Mouse (Mus musculus) layer of hippocampus, postnatal 14 days (tissue): ENCODE measurements around the gene Ndufs8. TPM values are rescaled to one million over a fixed set of nuclear protein-coding genes. Genes with fewer than 3 reads are reported as not detected.
A peak's percentile ranks its signal among the peaks of the same experiment; 100 is the strongest.
"Not testable (repeated sequence)": the region's sequence is repeated elsewhere in the genome, so short reads cannot be mapped to it uniquely, and the experiment has no call there.

Source experiments
- DNase-seq, 2 experiments: peaks; one replicate each; pipeline ENCODE4 v3.0.0; 2021 to 2022; ENCODE audit warnings: low spot score in 2 of 2, mixed read lengths in 1 of 2
- long read RNA-seq, 2 experiments: library from polyadenylated mRNA; stranded (forward); transcript quantifications; one replicate each; pipeline ENCODE4 v2.0.0; 2021
- total RNA-seq, 2 experiments: library from RNA; stranded (reverse); gene quantifications; 2 replicates each; pipeline ENCODE4 v1.2.3; 2021

The Ndufs8 gene
- total RNA-seq: 100 to 1,000 TPM; 130 TPM
- long read RNA-seq, experiment 1, transcript Ndufs8-201 (7 exons, 983 nt): minor isoform, 18 of 88 reads
- long read RNA-seq, experiment 1, transcript Ndufs8-205 (7 exons, 780 nt): major isoform, 62 of 88 reads
- long read RNA-seq, experiment 1, partial matches to known transcripts: 5 of 88 reads
- long read RNA-seq, experiment 1, other reads (novel, unspliced or antisense): 1 of 88 reads
- long read RNA-seq, experiment 2, transcript Ndufs8-205 (7 exons, 780 nt): major isoform, 119 of 178 reads
- long read RNA-seq, experiment 2, transcript Ndufs8-201 (7 exons, 983 nt): minor isoform, 33 of 178 reads
- long read RNA-seq, experiment 2, partial matches to known transcripts: 16 of 178 reads
- long read RNA-seq, experiment 2, other reads (novel, unspliced or antisense): 5 of 178 reads

DNA sequence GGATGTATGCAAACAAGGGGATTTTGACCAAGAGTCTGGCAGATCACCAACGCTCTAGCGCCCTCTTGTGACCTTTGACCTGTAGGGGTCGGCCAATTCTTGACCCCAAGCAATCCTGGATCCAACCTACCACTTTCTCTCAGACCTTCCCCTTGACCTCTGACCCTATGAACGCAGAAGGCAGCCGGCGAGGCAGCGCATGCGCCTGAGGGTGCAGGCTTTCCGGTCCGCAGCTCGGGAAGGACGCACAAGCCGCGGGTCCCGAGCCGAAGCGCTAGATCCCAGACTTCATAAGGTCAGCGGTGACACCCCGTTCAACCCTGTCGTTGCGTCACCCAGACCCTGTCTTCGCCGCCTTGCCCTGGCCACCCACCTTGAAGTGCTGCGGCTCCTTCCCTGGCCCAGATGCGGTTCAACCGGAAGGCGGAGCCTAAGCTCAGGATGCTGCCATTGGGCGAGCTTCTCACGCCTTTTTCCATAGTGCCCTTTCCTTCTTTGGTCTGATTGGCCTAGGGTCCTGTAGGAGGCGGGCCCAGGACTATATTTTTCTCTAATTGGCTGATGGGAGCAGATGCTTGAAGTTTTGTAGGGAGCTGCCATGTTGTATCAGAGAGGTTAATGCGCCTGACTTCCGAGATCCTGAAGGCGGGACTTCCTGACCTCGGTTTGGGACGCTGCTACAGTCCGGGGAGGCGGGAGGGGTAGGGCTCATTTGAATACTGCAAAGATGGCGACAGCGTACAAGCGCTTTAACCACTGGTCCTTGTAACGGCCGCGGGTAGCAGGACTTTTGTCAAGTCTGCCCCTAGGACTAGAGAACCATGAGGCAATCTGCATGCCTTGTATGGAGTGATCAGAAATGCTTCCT lies at the start of gene Ndufs8:
TSS of gene Ndufs8 (minus strand) at position 438 of the 868 bp plus-strand sequence.
- peak; percentile 92 to 98 for DNase-seq

DNA sequence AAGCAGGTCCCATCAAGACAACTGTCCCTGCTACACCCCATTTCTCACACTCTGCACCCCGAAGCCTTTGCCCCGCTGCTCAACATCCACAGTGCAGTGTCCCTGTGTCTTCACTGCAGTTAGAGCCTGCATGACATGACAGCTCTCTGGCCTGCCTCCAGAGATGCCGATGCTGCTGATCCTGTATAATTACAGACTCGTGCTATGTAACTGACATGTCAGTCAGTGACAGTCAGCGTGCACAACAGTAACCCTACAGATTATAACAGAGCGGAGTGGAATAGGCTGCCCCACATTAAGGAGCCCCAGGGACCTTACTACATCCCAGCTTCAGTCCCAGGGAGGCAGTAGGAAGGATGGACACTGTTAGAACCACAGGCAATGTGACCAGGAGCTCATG lies 49.2 kb upstream of the Ndufs8 start:
- DNase-seq: not testable (repeated sequence)

DNA sequence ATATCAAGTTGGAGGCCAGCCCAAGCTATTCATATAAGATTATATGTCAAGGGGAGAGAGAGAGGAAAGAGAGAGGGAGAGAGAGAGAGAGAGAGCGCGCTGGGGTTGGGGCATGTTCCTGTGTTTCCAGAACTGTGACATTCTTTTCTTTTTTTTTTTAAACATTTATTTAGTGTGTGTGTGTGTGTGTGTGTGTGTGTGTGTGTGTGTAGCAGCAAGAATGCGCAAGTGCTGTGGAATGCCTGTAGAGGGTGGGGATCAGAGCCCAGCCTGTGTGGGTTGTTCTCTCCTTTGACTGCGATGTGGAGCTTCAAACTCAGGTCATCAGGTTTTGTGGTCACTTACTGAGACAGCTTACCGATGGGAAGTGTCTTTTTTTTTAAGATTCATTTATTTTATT lies 47.6 kb upstream of the Ndufs8 start:
- no peak for DNase-seq

DNA sequence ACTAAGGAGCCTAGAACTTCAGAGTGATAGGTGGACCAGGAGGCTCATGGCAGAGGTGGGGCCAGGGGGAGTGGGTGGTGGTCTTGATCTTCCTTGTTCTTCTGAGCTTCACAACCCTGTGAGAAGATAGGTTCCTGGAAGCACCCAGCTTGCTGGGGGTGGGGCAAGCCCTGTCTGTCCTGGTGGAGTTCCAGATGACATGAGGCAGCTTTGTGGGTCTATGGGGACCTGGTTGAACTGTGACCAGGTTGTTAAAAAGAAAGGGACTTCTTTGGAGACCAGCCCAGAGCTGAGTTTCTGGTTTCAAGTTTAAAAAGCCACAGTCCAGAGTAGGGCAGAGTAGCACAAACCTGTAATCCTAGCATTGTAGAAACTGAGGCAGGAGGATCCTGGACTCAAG lies 46.5 kb upstream of the Ndufs8 start:
- DNase-seq: no peak

DNA sequence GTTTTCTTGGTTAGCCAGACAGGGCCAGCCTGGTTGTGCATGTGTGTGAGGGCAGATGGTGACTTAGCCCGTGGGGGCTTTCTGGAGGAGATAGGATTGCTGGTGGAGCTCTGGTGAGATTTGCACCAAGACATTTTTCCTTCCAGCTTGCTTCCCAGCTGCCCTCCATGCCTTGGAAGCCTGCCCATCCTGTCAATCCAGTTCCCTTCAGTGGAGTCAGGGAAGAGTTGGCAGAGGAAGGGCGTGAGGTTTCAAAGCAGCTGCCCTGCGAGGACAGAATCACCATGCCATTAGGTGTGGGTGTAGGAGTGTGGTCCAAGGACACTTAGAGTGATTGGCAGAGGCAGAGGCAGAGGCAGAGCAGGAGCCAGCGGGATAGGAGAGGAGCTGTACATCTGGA lies 45.9 kb upstream of the Ndufs8 start, which contains the start of gene Aldh3b3:
TSS of gene Aldh3b3 (plus strand) at position 176 of the 400 bp plus-strand sequence.
- DNase-seq: peak in 1 of 2 experiments; percentile 12

DNA sequence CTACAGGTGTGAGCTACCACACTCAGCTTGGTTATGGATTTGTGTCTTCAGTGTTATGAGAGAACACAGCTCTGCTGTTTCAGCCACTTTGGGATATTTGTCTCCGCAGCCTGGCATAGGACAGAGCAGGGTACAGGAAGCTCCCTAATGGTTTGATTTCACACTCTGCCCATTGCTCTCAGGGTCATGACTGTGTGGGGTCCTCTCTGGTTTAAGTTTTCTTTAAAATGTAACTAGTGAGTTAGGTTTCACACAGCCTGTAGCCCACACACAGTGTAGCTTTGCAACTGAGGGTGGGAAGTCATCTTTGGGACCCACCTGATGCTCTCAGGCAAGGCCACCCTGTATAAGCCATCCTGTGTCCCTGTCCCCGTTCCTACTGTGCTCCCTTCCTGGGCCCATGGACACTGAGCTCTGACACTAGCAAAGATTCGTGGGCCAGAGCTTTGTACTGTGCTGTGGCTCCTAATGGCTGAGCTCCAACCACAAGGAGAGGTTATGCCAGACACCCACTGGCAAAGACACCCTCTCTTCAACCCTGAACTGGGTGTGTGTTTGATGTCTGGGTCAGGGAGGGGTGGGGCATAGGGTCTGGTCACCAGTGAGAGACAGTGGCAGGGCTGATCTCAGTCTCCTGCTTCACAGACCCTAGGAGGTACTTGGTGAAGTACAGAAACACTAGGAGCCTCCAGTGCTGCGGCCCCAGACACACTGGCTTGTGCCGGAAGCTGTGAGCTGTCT lies 44.9 kb upstream of the Ndufs8 start:
- DNase-seq: not testable (repeated sequence)

DNA sequence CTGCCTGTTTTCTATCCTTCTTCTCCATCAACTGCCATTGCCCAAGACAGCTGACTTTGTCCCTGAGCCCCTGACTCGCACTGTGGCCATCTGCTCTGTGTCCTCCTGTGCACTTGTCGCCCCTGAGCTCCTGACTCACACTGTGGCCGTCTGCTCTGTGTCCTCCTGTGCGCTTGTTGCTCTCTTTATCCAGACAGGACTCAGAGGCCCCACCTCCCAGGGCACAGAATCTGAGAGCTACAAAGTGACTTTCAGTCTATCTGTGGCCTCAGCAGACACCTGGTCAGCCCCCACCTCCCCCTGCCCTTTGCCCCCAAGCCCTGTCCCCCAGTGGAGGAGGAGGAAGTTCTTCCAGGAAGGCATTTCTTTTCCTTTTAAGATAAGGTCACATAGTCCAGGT lies 43.2 kb upstream of the Ndufs8 start:
- no peak for DNase-seq

DNA sequence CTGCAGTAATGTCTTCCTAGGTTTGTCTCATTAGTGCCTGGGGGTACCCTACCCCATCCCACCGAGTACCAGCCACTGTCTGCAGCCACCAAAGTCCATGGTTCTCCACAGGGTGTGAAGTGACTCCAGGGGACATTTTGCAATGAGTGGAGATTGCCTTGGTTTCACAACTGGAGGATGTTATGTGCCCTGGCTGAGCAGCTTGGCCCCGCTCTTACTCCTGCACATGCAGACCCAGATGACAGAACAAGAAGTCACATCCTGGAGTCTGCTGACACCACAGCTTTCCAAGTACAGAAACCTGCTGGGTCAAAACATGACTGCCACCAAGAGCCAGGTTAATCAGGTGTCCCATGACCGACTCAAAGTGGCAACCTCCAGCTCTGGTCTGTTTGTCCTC lies 42.5 kb upstream of the Ndufs8 start:
- DNase-seq: no peak

DNA sequence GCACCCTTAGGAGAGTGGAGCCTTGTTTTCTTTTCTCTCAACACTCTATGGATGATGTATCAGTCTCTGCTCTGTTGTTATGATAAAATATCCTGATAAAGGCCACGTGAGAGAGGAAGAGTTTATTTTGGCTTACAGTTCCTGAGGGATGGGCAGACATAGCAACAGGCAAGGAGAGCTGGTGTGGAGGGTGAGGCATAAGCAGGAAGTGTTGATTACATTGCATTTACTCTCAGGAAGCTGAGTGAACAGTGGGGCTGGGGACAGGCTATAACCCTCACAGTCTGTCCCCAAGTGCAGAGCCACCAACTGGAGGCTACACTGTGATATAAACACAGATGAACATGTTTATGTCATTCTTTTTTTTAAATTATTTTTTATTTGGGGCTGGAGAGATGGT lies 39.5 kb upstream of the Ndufs8 start:
- no peak for DNase-seq

DNA sequence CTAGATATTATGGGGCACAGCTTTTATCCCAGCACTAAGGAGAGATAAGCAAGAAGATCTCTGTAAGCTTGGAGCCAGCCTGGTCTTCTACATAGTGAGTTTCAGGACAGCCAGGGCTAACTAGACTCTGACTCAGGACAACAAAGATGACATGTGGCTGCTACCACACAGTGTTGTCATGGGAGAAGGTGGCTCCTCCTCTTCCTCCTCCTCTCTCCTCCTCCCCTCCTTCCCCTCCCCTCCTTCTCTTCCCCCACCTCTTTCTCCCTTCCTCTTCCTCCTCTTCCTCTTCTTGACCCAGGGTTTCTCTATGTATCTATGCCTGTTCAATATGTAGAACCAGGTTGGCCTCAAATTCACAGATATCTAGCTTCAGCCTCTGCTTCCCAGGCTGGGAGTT lies 38.9 kb upstream of the Ndufs8 start:
- DNase-seq: no peak

DNA sequence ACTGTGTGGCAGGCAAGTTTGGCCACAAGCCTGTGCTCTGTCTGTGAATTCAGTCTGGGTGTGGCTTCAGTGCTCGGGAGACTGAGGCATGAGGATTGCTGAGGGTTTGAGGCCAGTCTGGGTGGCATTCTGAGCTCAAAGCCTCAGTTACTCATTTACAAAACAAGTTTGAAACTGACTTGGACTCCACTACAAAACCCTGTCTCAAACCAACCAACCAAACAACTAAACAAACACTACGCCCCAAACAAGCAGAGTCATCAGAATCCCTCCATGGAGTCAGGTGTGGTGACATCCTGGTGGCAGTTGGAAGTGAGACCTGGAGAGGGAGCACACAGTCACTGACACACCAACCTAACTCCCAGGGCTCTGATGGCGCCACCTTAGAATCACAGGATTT lies 37.8 kb upstream of the Ndufs8 start:
- DNase-seq: no peak

DNA sequence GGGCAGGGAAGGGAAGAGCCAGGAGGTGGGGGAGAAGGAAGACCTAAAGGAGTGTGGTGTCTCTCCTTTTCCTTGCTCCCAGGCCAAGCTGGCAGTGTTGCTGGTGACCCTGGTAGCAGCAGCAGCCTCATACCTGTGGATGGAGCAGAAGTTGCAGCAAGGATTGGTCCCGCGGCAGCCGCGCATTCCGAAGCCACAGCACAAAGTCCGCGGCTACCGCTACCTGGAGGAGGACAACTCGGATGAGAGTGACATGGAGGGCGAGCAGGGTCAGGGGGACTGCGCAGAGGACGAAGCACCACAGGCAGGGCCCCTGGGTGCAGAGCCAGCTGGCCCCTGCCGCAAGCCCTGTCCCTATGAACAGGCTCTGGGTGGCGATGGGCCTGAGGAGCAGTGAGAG lies 36.0 kb upstream of the Ndufs8 start:
- DNase-seq: no peak

DNA sequence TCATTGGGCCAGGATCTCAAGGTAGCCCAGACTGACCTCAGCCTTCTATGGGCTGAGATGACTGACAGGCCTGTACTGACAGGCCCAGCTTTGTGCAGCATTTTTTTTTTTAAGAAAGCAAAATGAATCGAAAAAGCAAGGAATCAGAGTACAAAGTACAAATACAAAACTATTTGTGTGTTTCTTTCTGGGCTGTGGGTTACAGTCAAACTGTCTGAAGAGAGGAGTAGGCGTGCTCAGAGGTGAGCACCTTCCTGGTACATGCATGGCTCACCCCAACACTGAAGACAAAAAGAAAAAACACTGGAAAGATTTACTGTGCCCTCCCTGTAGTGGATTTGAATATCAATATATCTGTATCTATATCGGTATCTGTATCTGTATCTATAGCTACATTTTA lies 35.2 kb upstream of the Ndufs8 start:
- DNase-seq: no peak

DNA sequence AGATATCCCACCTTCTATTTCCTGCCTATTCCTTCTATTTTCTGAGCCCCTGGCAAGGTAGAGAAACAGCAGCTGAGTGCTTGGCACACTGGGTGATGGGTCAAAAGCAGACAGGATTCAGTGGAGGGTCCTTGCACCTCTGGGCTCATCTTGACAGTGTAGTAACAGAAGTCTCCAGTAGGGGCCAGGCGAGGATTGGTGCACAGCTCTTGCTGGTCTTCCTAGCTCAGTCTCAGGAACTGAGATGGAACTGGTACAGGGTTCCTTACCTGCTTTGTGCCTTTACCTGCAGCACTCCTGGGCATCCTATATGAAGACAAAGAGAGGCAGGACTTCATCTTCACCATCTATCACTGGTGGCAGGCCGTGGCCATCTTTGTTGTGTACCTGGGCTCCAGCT lies 34.1 kb upstream of the Ndufs8 start:
- peak; percentile 67 to 79 for DNase-seq

DNA sequence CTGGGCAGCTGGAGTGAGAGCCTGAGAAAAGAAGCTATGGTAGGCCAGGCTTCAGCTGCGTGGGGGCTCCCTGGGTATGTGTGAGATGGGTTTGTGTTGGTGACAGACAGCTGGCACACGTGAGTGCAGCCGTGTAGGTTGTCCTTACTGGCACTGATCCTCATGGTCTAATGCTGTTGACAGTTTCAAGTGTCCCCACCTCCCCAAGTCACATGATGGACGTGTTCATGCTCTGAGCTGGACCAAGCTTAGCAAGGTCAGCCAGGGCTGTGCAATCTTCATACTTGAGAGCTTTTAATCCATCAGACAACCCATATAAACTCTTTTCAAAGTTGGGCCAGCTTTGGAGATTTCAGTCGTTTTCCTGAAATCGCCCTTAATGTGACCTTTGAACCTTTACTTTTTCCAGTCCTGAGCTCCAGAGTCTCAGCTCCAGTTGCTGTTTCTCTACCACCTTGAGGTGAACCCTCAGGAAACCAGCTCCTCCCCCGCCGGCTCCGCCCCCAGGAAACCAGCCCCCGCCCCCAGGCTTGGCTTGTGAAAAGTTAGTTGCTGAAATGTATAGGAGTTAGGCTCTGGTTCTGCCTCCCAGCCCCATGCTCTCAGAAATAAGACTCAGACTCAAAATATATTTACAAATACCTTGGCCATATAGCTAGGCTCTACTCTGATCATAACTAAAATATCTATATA lies 33.4 kb upstream of the Ndufs8 start:
- no peak for DNase-seq

DNA sequence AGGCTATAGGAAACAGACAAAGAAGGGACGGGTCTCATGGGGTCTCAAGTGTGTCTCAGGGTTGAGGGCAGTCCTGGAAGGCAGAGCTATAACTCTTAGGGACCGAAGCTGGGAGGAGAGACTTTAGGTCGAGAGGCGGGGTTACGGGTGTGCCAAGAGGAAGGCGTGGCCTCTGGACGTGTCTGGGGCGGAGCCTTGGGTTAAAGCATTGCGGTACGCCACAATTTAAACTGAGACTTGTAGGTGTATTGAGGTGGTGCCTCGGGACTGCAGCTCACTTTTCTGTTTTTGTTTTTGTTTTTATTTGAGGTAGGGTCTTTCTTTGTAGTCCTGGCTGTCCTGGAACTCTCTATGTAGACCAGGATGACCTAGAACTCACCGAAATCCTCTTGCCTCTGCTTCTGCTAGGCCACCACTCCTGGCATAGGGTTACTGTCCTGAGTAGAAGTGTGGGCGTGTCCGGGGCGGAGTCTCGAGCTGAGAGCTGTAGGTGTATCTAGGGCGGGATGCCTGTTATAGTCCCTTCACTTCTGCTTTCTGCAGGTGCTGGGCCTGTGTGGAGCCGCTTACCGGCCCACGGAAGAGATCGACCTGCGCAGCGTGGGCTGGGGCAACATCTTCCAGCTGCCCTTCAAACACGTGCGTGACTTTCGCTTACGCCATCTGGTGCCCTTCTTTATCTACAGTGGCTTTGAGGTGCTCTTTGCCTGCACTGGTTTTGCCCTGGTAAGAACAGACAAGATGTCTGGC lies 30.6 kb upstream of the Ndufs8 start:
- no peak for DNase-seq

DNA sequence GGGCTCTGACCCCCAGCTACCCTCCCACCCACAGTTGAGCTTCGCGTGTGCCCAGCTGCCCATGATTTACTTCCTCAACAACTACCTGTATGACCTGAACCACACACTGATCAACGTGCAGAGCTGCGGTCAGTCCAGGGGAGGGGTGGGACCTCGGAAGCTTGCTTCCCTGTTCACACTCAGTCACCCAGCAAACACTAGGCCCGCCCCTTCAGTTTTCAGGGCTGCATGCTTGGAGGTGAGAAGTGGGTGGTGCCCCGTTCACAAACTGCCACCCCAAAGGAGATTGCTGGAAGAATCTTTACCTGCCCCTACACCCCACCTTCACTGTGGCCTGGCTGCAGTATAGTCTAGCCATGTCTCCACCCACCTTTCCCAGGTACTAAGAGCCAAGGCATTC lies 29.7 kb upstream of the Ndufs8 start:
- DNase-seq: no peak

DNA sequence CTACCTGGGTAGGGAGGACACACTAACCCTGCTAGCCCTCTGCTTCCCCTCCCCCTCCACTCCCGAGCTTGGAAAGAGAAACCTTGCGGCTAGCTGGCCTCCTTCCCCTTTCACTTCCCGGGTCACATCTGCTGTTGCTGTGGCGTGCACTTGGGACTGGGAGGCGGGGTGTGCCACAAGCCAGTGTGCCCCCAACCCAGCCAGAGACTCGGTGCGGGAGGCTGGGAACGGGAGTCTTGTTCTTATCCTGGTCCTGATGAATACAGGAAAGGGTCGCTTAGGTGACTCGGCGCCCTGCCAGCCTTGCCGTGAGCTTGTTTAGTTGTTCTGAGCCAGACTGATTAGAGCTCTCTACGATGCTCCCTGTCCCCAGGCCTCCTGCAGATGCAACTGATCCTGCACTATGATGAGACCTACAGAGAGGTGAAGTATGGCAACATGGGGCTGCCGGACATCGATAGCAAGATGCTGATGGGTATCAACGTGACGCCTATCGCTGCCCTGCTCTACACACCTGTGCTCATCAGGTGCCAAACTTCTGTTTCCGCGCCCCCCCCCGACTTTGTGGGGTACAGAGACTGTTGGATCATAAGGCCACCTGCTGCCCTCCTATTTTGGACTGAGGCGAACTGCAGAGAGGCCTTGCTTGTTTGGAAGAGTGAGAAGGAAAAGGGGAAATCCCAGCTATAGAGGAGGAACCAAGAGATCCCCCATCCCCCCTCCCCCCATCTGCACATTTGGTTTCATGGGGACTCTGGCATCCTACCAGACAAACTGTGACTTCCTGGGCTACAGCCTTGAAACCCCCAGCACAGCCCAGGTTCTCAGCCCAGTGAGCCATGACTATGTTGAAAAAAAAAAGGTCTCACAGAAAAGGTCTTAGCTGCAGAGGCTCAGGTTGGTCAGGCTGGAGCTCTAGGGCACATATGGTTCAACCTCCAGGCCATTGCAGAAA lies 23.6 kb upstream of the Ndufs8 start:
- DNase-seq: peak in 1 of 2 experiments; percentile 47
